In genomic region chr15:99772925-99773324, GRCm38 (mm10) we compare ENCODE assay signal across 8 mouse cellular contexts. TPM values are rescaled to one million over a fixed set of nuclear protein-coding genes. Genes with fewer than 3 reads are reported as not detected.
DNase-seq lines count a peak whose midpoint lies in the region; ATAC-seq and TF ChIP-seq lines count a peak whose summit lies in the region.

No protein-coding gene starts in this region.

- no peaks in the 10 kb centered on the region; the same call in 1 of the 2 replicates for H3K36me3 ChIP-seq in kidney, adult 2 months (ENCODE audit: control insufficient read depth, insufficient read depth, low read length)
- H3K36me3 ChIP-seq in MEL (ENCODE audit: control insufficient read depth in 1 of 2, insufficient read depth in 2 of 2, low read length in 2 of 2): peaks cover 0 to 20% of the 10 kb centered on the region in 2 experiments; a peak in 2 of 4 replicates
- H3K36me3 ChIP-seq in forebrain, postnatal 0 days (ENCODE audit: insufficient read depth): no peaks in the 10 kb centered on the region; the same call in 1 of the 2 replicates
- no peaks in the 10 kb centered on the region for H3K36me3 ChIP-seq in midbrain, embryonic 15.5 days (replicated peaks)

- TF ChIP-seq EP300 in MEL (IDR thresholded peaks at IDR 0.05; ENCODE audit: low read depth in 1 of 2, low read length in 2 of 2): no peak

- no peak for ATAC-seq in forebrain, postnatal 0 days
- no peak for ATAC-seq in midbrain, embryonic 15.5 days (replicated peaks)
- ATAC-seq in activated CD4-positive, CD25-positive, alpha-beta regulatory T cell, adult 4 months: no peak

- H3K9me3 ChIP-seq in MEL (replicated peaks; ENCODE audit: insufficient read depth, low read length): no peaks in the 10 kb centered on the region
- no peaks in the 10 kb centered on the region for H3K9me3 ChIP-seq in forebrain, postnatal 0 days (ENCODE audit: low read length)
- H3K9me3 ChIP-seq in midbrain, embryonic 15.5 days: no peaks in the 10 kb centered on the region

- no peaks in the 10 kb centered on the region; the same call in 1 of the 2 replicates for H3K4me1 ChIP-seq in kidney, adult 2 months (ENCODE audit: control insufficient read depth, insufficient read depth, low read length)
- peaks cover 7 to 10% of the 10 kb centered on the region in 2 experiments for H3K4me1 ChIP-seq in MEL (ENCODE audit: control insufficient read depth in 1 of 2, insufficient read depth in 2 of 2, low read length in 2 of 2)
- H3K4me1 ChIP-seq in forebrain, postnatal 0 days (ENCODE audit: insufficient read depth): peaks cover 7% of the 10 kb centered on the region; the same call in 1 of the 2 replicates
- H3K4me1 ChIP-seq in midbrain, embryonic 15.5 days: peaks cover 16% of the 10 kb centered on the region

- H3K9ac ChIP-seq in MEL (ENCODE audit: control insufficient read depth, low read depth, low read length, poor library complexity, severe bottlenecking): peak overlapping the region; percentile 22; the same call in 1 of the 2 replicates
- no peak overlapping the region for H3K9ac ChIP-seq in forebrain, postnatal 0 days
- H3K9ac ChIP-seq in midbrain, embryonic 15.5 days: no peak overlapping the region

- no peaks in the 10 kb centered on the region for H3K27me3 ChIP-seq in kidney, adult 2 months (replicated peaks; ENCODE audit: control insufficient read depth, insufficient read depth, low read length)
- H3K27me3 ChIP-seq in MEL (ENCODE audit: control insufficient read depth in 1 of 2, insufficient read depth in 2 of 2, low read length in 2 of 2): no peaks in the 10 kb centered on the region
- no peaks in the 10 kb centered on the region for H3K27me3 ChIP-seq in forebrain, postnatal 0 days (ENCODE audit: insufficient read depth, low read length)
- H3K27me3 ChIP-seq in midbrain, embryonic 15.5 days (replicated peaks): no peaks in the 10 kb centered on the region

- H3K4me2 ChIP-seq in forebrain, postnatal 0 days (ENCODE audit: low read depth): peak overlapping the region; percentile 79; the same call in 1 of the 2 replicates
- peak overlapping the region; percentile 71; the same call in 1 of the 2 replicates for H3K4me2 ChIP-seq in midbrain, embryonic 15.5 days

- no peak for TF ChIP-seq POLR2A in kidney, adult 2 months (IDR thresholded peaks at IDR 0.05; ENCODE audit: low read depth, low read length)
- TF ChIP-seq POLR2A in MEL (IDR thresholded peaks at IDR 0.05; ENCODE audit: control insufficient read depth in 1 of 2, insufficient read depth in 1 of 2, low read depth in 1 of 2, low read length in 2 of 2, poor library complexity in 1 of 2): no peak

- WGBS in kidney, adult 2 months: 39% methylated on average over 3 of the region's 3 CpGs
- 31% methylated on average over 3 of the region's 3 CpGs for WGBS in forebrain, postnatal 0 days
- 30% methylated on average over 3 of the region's 3 CpGs for WGBS in midbrain, embryonic 15.5 days

- no peak for TF ChIP-seq CTCF in kidney, adult 2 months (conservative IDR thresholded peaks at IDR 0.05; ENCODE audit: insufficient read depth, insufficient read length, low read depth, low read length)
- no peak for TF ChIP-seq CTCF in MEL (IDR thresholded peaks at IDR 0.05 in 2 of 3, conservative IDR thresholded peaks at IDR 0.05 in 1 of 3; ENCODE audit: control insufficient read depth in 1 of 3, insufficient read depth in 1 of 3, low read depth in 2 of 3, low read length in 3 of 3, poor library complexity in 1 of 3, severe bottlenecking in 1 of 3)
- no peak for TF ChIP-seq CTCF in forebrain, postnatal 0 days (IDR thresholded peaks at IDR 0.05; ENCODE audit: low read depth)

- peak overlapping the region; percentile 92; the same call in 1 of the 2 replicates for H3K4me3 ChIP-seq in kidney, adult 2 months (ENCODE audit: insufficient read depth, low read depth, low read length)
- H3K4me3 ChIP-seq in MEL (ENCODE audit: control insufficient read depth in 1 of 2, insufficient read depth in 1 of 2, low read depth in 2 of 2, low read length in 2 of 2): peak overlapping the region in 1 of 2 experiments; percentile 14; a peak in 1 of 4 replicates
- peak overlapping the region; percentile 79 for H3K4me3 ChIP-seq in forebrain, postnatal 0 days (ENCODE audit: low read depth, low read length)
- H3K4me3 ChIP-seq in midbrain, embryonic 15.5 days: no peak overlapping the region

- TF ChIP-seq RAD21 in MEL (IDR thresholded peaks at IDR 0.05; ENCODE audit: low read depth, low read length): no peak

- H3K27ac ChIP-seq in kidney, adult 2 months (ENCODE audit: insufficient read depth, low read depth, low read length): peak overlapping the region; percentile 72
- H3K27ac ChIP-seq in MEL (ENCODE audit: control insufficient read depth, low read depth, low read length): peak overlapping the region; percentile 26; the same call in 1 of the 2 replicates
- no peak overlapping the region for H3K27ac ChIP-seq in forebrain, postnatal 0 days (ENCODE audit: low read depth, low read length)
- H3K27ac ChIP-seq in midbrain, embryonic 15.5 days: no peak overlapping the region

- H3K79me2 ChIP-seq in MEL (ENCODE audit: control insufficient read depth, insufficient read depth, low read length, poor library complexity): no peaks in the 10 kb centered on the region; the same call in 1 of the 2 replicates

- no peak for DNase-seq in kidney, adult 2 months
- DNase-seq in kidney, postnatal 36 days: no peak
- DNase-seq in MEL (ENCODE audit: low read depth, low spot score): no peak
- no peak for DNase-seq in forebrain, postnatal 0 days
- no peak for DNase-seq in adrenal gland, postnatal 4 days (ENCODE audit: low spot score in 2 of 2)
- no peak for DNase-seq in thymus, adult 18-20 months

TF ChIP-seq in MEL, 35 proteins besides CTCF, POLR2A, EP300 and RAD21:
- TF ChIP-seq TAL1 (IDR thresholded peaks at IDR 0.05; ENCODE audit: low read length) (no peak), ELF1 (IDR thresholded peaks at IDR 0.05; ENCODE audit: low read depth, low read length) (0 out of 2 replicates have a peak, but pooled peaks have one; percentile 45), ETS1 (IDR thresholded peaks at IDR 0.05; ENCODE audit: low read depth, low read length) (no peak)

RNA-seq across cellular contexts. Expression of gene Cers5, which starts 0.2 kb away (rescaled TPM):
- 28.7 and 31.8 TPM in 2 replicates for polyA plus RNA-seq in kidney, adult 2 months (2012; rRNA removed)
- 21.8 and 31.5 TPM in 2 replicates for total RNA-seq in MEL (2012; rRNA removed)
- polyA plus RNA-seq in MEL (2012; ENCODE audit: insufficient read depth in 1 of 2, insufficient read length in 2 of 2, low read depth in 1 of 2, low replicate concordance in 2 of 2, missing spikeins in 1 of 2): 10 to 100 TPM in 1 of 2 experiments, not detected in 1; 43.5 TPM
- 95.7 and 99.2 TPM in 2 replicates for total RNA-seq in forebrain, postnatal 0 days (2014; rRNA removed)
- polyA plus RNA-seq in forebrain, postnatal 0 days (2015; fragmentation: Nextera tagmentation; extraction: Ambion mirVana): 69.5 and 76.8 TPM in 2 replicates
- 77.3 and 79.9 TPM in 2 replicates for polyA plus RNA-seq in midbrain, embryonic 15.5 days (2015; fragmentation: Nextera tagmentation; extraction: Ambion mirVana)
- total RNA-seq in adrenal gland, postnatal 4 days (2021): 10 to 100 TPM; 54.3 to 57.0 TPM
- polyA plus RNA-seq in activated CD4-positive, CD25-positive, alpha-beta regulatory T cell, adult 4 months (2017; shearing (Covaris generic)): 10 to 100 TPM; 63.5 to 71.6 TPM

RNA-seq across cellular contexts. Expression of gene Cox14, which starts 47.5 kb away (rescaled TPM):
- 263 and 269 TPM in 2 replicates for polyA plus RNA-seq in kidney, adult 2 months (2012; rRNA removed)
- total RNA-seq in MEL (2012; rRNA removed): 117 and 125 TPM in 2 replicates
- 100 to 1,000 TPM in 1 of 2 experiments, not detected in 1; 113 TPM for polyA plus RNA-seq in MEL (2012; ENCODE audit: insufficient read depth in 1 of 2, insufficient read length in 2 of 2, low read depth in 1 of 2, low replicate concordance in 2 of 2, missing spikeins in 1 of 2)
- total RNA-seq in forebrain, postnatal 0 days (2014; rRNA removed): 69.0 and 86.2 TPM in 2 replicates
- 177 and 209 TPM in 2 replicates for polyA plus RNA-seq in forebrain, postnatal 0 days (2015; fragmentation: Nextera tagmentation; extraction: Ambion mirVana)
- 150 and 157 TPM in 2 replicates for polyA plus RNA-seq in midbrain, embryonic 15.5 days (2015; fragmentation: Nextera tagmentation; extraction: Ambion mirVana)
- 100 to 1,000 TPM; 171 to 192 TPM for total RNA-seq in adrenal gland, postnatal 4 days (2021)
- polyA plus RNA-seq in activated CD4-positive, CD25-positive, alpha-beta regulatory T cell, adult 4 months (2017; shearing (Covaris generic)): 100 to 1,000 TPM; 152 to 189 TPM

RNA-seq across cellular contexts. Expression of gene Gpd1, which starts 55.6 kb away (rescaled TPM):
- polyA plus RNA-seq in kidney, adult 2 months (2012; rRNA removed): 427 and 506 TPM in 2 replicates
- total RNA-seq in MEL (2012; rRNA removed): 0.13 and 0.23 TPM in 2 replicates
- under 1 TPM in 1 of 2 experiments, not detected in 1; 0.52 TPM for polyA plus RNA-seq in MEL (2012; ENCODE audit: insufficient read depth in 1 of 2, insufficient read length in 2 of 2, low read depth in 1 of 2, low replicate concordance in 2 of 2, missing spikeins in 1 of 2)
- 6.0 and 6.1 TPM in 2 replicates for total RNA-seq in forebrain, postnatal 0 days (2014; rRNA removed)
- polyA plus RNA-seq in forebrain, postnatal 0 days (2015; fragmentation: Nextera tagmentation; extraction: Ambion mirVana): 3.9 and 4.3 TPM in 2 replicates
- polyA plus RNA-seq in midbrain, embryonic 15.5 days (2015; fragmentation: Nextera tagmentation; extraction: Ambion mirVana): 1.5 and 1.8 TPM in 2 replicates
- 100 to 1,000 TPM; 259 to 304 TPM for total RNA-seq in adrenal gland, postnatal 4 days (2021)
- under 1 TPM; 0.16 to 0.60 TPM for polyA plus RNA-seq in activated CD4-positive, CD25-positive, alpha-beta regulatory T cell, adult 4 months (2017; shearing (Covaris generic))

Comparison
In these comparisons a context has a peak if more than half of its experiments do, and no peak if none do; other contexts are left out.
1. H3K27ac ChIP-seq: peak in kidney, adult 2 months (single experiment) and MEL (single experiment); none in forebrain, postnatal 0 days (single experiment) and midbrain, embryonic 15.5 days (single experiment).
2. RNA of gene Gpd1, which starts 55.6 kb away (polyA plus RNA-seq): 427 to 506 TPM in kidney, adult 2 months; 3.9 to 4.3 TPM in forebrain, postnatal 0 days, 1.5 to 1.8 TPM in midbrain, embryonic 15.5 days, 0.16 to 0.60 TPM in activated CD4-positive, CD25-positive, alpha-beta regulatory T cell, adult 4 months and 0.52 TPM in MEL; every median in the first group is over 10 times any median in the second.